Mouse (Mus musculus): ENCODE results near the gene Hist1h2ai.
"Not testable (repeated sequence)": the region's sequence is repeated elsewhere in the genome, so short reads cannot be mapped to it uniquely, and the experiment has no call there.

Gene Hist1h2ai

DNA sequence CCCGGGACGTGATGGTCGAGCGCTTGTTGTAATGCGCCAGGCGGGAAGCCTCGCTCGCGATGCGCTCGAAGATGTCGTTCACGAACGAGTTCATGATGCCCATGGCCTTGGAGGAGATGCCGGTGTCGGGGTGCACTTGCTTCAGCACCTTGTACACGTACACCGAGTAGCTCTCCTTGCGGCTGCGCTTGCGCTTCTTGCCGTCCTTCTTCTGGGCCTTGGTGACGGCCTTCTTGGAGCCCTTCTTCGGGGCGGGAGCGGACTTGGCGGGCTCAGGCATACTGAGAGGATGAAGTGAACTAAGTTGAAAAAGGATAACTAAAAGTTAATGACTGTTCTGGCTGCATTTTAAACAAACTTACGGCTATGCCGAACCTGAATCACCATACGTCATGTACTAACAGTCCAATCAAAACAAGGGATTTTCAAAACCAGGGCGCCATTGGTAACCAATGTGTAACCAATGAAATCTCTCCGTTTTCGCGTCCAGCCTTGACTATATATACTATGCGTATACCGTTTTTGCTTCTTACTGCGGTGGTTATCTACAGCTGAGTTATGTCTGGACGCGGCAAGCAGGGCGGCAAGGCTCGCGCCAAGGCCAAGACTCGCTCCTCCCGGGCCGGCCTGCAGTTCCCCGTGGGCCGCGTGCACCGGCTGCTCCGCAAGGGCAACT is at the start of gene Hist1h2ai, which contains the start of gene Hist1h2bl:
Hist1h2ai (plus strand) TSS at position 559 of the 676 bp plus-strand sequence.
Hist1h2bl (minus strand) TSS at position 280 of the 676 bp plus-strand sequence.
- DNase-seq (ENCODE audit: low spot score) = peak; percentile 92

DNA sequence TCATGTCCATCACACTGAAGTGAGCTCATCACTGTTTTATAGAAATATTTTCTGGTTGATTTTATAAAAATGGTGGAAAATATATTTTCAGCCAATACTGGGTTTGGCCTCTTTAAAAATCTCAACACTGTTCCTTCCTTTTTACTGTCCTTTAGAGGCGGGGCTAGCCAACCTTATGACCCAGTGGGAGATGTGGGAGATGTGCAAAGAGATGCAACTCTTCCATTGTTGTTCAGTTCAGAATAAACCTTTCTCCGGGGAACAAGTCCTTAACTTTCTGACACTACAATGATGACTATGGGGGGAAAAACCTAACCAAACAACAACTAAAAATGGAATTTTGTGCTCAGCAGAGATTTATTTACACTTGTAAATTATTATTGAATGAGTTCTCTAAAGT is 38.9 kb upstream of the Hist1h2ai start, which contains the start of gene Olfr1360:
Olfr1360 (minus strand) TSS at position 101 of the 400 bp plus-strand sequence.
- DNase-seq (ENCODE audit: low spot score) = no peak

DNA sequence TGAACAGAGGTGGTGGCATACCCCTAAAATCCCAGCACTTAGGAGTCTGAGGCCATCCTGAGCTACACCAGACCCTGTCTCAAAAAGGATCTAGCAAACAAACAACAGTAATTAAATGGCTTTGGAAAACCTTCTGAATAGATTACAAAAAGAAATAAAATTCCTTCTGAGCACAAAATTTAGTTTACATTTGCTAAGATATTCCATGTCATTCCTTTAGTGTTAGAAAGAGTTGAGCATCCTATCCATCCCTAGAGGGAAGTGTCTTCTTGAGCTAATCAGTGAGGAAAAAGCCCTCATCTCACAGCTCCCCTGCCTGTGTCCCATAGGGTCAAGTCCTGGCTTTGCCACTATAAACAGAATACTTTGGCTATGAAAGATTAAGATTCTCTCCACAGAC is 18.4 kb upstream of the Hist1h2ai start, which contains the start of gene Olfr1359:
Olfr1359 (plus strand) TSS at position 301 of the 400 bp plus-strand sequence.
- no peak for DNase-seq (ENCODE audit: low spot score)

DNA sequence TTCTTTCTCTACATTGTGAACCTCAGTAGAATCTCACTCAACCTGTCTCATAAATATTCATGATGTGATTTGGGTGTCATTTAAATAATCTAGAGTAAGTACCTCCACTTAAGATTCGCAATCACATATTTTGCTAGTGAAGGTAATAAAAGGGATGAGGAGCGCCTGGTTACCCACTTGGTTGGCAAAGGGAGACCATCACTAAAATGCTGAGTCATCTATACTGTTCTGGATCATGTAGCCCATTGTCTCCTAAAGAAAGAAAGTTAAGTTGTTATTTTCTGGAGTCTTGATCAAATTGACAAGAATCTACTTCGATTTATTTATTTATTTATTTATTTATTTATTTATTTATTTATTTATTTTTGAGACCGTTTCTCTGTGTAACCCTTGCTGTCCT is 9.6 kb upstream of the Hist1h2ai start:
- DNase-seq (ENCODE audit: low spot score) = no peak

DNA sequence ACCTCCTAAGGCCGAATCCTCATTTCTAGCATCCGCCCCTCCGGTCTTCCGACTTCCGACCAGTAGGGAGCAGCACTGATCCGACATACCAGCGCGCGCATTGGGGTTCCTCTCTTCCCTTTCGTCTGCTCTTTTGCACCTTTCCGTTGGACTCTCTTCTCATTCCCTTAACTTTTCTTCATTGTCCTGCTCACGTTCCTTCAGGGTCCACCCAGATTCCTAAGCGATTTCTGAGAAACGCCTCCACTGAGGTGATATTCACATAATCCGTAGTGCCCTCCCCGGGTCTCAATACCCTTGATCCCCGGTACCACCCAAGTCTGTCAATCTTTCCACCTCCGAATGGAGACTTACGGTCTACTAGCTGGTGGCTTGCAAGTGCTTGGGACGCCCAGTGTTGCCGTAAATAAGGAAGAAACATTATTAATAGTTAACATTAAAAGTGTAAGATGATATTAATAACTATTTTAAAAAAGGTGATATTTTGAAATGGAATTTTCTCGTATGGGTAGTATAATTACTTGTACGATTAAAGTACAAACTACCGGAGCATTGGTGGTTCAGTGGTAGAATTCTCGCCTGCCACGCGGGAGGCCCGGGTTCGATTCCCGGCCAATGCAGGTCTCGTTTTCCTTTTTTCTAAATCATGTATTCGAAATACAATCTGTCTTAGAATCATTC is 6.1 kb upstream of the Hist1h2ai start:
- peak; percentile 85 for DNase-seq (ENCODE audit: low spot score)

DNA sequence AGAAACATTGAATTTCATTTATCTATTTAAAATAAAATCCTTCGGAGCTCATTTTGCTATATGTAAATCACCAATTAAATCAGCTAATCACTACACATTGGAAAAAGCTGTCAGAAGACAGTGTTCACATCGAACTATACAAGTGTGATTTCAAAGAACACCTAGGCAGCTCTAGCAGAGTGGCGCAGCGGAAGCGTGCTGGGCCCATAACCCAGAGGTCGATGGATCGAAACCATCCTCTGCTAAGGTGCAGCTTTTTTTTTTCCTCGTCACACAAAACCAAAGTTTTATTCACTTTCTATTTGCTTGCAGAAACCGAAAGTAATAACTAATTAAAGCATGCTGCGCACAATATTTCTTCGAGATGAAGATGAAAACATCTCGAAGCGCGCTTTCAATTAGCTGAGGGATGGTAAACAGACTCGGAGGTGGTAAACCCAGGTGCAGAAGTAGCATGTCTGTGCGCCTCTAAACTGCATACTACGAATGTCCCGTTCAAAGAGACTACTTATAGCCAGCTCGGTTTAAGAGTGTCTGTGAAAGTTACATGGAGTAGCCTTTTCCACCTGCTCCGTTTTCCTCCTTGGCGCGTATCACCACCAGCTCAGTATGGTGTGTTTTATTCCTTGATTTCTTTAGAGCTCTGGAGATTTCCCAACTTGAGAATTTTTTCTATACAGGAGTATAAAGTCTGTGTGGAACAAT is 5.2 kb upstream of the Hist1h2ai start:
- no peak for DNase-seq (ENCODE audit: low spot score)

DNA sequence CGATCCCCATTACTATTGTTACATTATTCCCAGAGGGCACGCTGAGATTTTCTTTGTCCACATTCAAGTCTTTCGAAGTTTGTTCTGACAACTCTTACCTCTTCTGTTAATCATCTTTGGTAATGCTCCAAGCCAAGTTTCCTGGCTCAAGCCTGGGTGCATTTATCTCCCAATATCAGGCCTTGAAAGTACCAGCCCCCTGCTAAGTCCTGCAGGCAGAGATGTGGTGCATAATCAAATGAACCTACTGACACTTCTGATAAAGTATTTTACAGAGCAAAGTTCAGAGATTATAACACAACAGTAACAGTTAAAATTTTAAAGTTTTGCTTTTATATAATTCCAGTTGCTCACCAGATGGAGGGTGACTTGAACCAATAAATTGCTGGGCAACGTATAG is 4.5 kb upstream of the Hist1h2ai start:
- DNase-seq (ENCODE audit: low spot score) = no peak

DNA sequence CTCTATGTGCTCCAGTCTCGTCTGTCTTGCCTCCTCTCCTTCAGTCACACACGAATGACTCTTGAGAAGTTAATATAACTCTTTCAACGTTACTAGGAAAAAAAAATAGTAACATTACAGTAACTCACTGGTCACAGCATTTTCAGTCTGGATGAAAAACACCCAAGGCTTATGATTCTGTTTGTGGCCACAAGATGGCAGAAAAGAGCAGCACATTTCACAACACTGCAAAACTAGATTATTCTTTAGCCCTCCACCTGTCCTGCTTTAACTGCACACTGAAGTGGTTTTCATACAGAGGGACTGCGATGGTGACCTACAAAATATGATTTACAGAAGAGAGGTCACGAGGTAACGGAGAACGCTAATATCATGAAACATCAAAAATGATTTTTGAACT is 1.5 kb upstream of the Hist1h2ai start:
- DNase-seq (ENCODE audit: low spot score) = no peak

DNA sequence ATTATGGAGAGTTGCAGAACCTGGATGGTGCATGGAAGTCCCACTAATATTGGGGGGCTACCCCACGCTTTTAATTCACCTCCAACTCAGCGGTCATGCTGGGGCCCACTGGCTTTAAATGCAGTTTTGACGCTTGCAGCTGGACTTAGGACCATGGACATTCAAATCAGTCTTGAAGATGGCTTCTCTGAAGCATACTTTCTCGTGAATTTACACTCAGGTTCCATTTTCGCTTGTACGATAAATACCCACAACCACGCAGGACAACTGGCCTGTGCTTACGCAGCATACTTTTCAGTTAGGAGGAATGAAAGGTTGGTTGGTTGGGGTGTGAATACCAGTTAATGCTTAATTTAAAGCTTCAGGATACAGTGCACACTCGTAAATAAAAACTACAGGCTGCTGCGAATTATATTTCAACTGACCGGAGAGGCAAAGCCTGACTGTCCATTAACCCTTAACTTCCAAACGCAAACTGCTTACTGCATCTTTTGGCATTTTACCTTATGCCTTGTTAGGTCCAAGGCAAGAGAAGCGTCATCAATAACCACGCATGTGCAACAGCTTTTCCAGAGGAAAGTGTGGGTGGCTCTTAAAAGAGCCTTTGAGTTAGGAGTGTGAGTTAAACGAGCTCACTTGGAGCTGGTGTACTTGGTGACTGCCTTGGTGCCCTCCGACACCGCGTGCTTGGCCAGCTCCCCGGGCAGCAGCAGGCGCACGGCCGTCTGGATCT is 925 bp upstream of the Hist1h2ai start:
- DNase-seq (ENCODE audit: low spot score) = no peak

DNA sequence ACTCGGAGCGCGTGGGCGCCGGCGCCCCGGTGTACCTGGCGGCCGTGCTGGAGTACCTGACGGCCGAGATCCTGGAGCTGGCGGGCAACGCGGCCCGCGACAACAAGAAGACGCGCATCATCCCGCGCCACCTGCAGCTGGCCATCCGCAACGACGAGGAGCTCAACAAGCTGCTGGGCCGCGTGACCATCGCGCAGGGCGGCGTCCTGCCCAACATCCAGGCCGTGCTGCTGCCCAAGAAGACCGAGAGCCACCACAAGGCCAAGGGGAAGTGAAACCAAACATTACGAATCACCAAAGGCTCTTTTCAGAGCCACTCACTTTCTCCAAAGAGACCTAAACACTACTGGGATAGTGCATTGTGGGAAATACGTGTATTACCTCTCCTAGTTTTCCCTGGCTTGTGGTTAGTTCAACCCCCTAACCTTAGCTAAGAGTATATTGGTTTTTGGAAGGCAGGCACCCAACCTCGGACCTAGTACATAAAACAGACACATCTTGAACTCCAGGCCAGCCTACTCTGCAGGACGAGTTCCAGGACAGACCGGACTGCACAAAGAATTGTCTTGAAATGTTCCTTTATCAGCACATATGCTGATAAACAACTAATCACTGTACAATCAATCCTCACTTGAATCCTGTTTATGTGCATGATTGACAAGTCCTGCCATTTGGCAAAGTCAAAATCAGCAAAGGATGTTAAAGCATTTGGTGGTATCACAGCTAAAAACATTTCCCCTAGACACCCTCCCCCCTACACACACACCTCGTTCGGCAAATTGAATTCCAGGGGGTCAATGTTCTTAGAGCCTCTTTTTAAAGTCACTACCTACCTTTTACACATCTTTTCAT is 544 bp downstream of the Hist1h2ai start:
- not testable (repeated sequence) for DNase-seq (ENCODE audit: low spot score)

DNA sequence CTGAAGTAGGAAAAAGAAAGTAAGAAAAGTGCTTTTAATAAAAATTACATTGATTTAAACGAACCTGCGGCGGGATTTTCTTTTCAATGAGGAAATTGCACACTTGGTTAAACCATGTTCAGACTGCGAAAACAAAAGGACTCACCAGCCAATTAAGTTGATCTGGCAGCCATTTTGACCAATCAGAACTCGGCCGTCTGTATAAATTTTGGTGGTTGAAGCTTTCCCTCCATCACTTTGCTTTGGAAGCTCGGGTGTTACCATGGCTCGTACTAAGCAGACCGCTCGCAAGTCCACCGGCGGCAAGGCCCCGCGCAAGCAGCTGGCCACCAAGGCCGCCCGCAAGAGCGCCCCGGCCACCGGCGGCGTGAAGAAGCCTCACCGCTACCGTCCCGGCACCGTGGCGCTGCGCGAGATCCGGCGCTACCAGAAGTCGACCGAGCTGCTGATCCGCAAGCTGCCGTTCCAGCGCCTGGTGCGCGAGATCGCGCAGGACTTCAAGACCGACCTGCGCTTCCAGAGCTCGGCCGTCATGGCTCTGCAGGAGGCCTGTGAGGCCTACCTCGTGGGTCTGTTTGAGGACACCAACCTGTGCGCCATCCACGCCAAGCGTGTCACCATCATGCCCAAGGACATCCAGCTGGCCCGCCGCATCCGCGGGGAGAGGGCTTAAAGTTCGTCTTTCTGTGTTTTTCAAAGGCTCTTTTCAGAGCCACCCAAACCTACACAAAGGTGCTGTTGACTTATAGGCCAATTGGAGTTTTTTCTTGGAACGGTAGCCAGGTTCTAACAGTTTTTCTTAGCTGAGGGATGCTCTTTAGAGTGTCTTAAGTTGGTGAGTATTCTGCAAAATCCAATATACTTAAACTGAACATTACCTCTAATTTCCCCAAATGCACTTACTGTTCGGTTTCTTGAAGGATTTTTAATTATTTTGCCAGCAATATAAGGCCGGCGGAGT is 1.5 kb downstream of the Hist1h2ai start, which contains the start of gene Hist1h3h:
Hist1h3h (plus strand) TSS at position 263 of the 961 bp plus-strand sequence.
- DNase-seq (ENCODE audit: low spot score) = peak; percentile 85

DNA sequence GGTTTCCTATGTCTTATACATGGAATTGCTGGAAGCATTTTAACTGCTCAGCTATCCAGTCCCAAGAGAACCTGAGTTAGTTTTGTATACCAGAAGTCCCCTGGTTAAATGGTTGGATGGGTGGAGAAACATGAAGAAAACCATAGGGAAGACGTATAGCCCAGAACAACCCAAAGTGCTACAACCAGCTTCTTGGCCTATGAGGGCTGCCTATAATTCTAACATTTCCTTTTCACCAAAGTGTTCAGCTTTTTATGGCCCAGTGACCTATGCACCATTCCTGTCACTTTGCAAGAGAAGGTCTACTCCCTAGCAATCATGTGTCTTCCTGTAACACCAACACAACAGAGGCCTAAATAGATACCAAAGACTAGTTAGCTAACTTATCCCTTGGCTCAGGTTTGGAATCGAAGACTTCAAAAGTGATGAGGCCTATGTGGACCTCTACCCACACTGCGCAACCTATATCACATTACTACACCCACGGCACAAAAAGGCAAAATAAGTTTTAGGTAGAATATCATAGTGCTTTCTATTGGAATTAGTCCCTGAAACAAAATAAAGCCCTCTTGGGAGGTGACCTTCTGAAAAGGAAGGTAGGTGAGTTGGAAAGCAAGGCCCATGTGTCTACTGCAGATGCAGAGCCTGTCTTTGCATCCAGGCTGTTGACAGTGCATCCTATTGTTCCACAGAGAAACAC is 2.3 kb downstream of the Hist1h2ai start:
- DNase-seq (ENCODE audit: low spot score) = no peak

DNA sequence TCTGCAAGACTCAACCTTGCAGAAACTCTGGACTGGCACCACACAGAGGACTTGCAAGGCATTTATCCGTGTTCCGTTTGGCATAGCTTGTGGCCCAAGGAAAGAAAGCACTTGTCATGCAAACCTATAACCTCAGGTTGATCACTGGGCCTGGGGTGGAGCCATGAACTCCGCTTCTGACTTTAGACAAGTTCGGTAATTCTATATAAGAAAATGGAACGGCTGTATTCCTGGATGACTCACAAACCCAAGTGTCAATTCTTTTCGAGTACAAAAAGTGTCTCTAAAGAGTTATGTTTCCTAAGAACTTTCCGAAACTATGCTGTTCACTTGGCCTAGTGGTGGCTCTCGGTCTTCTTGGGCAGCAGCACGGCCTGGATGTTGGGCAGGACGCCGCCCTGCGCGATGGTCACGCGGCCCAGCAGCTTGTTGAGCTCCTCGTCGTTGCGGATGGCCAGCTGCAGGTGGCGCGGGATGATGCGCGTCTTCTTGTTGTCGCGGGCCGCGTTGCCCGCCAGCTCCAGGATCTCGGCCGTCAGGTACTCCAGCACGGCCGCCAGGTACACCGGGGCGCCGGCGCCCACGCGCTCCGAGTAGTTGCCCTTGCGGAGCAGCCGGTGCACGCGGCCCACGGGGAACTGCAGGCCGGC is 5.0 kb downstream of the Hist1h2ai start:
- DNase-seq (ENCODE audit: low spot score) = not testable (repeated sequence)

DNA sequence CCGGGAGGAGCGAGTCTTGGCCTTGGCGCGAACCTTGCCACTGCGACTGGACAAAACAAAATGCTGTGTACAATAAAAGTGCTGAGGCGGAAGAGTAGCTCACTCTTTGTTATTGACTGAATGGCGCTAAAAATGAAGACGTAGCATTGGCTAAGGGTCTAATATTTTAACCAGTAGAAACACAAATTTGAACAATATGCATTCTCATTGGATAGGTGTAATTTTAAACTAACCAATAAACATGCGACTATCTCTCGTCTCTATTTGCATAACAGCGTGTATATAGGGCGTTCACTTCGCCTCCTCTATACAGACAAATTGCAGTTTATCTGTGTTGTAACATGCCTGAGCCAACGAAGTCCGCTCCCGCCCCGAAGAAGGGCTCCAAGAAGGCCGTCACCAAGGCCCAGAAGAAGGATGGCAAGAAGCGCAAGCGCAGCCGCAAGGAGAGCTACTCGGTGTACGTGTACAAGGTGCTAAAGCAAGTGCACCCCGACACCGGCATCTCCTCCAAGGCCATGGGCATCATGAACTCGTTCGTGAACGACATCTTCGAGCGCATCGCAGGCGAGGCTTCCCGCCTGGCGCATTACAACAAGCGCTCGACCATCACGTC is 5.6 kb downstream of the Hist1h2ai start, which contains the start of gene Hist1h2bm:
Hist1h2bm (plus strand) TSS at position 288 of the 616 bp plus-strand sequence.
- peak; percentile 77 for DNase-seq (ENCODE audit: low spot score)

DNA sequence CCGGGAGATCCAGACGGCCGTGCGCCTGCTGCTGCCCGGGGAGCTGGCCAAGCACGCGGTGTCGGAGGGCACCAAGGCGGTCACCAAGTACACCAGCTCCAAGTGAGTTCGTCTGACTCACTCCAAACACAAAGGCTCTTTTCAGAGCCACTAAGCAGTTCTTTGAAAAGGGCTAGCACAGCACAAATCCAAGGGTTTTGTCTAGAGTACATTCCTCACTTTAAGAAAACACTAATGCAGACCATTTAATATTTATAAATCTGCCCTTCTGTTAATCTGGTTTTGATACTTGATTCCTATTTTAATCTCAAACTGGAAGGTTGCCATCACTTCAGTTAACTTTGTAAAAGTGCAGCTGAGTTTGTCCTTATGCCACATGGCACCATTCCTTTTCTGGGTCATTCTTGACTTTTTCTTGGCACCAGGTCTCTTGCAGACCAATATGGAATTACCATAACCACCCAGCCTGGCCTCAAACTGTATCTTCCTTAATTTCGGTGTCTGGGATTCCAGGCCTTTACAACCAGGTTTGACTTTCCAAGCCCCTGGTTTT is 6.2 kb downstream of the Hist1h2ai start:
- DNase-seq (ENCODE audit: low spot score) = no peak

DNA sequence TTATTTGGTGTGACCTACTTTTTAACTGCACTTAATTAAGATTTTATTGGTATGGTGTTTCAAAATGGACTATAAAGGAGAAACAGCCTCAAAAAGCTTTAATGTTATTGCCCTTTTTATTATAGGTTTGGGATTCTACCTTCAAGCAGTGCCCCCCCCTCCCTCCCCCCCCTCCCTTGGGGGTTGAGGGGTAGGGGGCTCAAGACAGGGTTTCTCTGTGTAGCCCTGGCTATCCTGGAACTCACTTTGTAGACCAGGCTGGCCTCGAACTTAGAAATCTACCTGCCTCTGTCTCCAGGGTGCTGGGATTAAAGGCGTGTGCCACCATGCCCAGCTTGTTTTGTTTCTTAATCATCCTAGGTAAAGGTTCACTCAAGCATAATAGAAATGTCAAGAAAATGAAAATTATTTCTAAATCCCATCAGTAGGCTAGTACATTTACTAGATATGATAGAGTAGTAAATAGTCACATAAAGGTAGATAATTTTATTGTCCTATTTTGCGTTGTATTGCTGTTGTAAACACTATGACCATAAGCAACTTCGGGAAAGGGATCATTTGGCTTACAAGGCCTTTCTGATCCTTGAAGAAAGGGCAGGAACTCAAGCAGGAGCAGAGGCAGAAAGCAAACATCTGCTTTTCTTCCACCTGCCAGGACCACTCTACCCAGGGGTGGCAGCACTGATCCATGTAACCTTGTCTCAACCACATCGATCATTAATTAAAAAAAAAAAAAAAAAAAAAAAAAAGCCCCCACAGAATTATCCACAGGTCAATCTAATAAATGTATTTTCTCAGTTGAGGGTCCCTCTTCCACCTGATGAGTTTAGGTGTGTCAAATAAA is 7.0 kb downstream of the Hist1h2ai start:
- DNase-seq (ENCODE audit: low spot score) = no peak

All from left cerebral cortex, adult 11 months (tissue).